Mouse (Mus musculus) forebrain, embryonic 11.5 days (tissue): ENCODE results near the gene 1700067K01Rik. TPM values are rescaled to one million over a fixed set of nuclear protein-coding genes. Genes with fewer than 3 reads are reported as not detected.
A peak's percentile ranks its signal among the peaks of the same experiment; 100 is the strongest.
"Not testable (repeated sequence)": the region's sequence is repeated elsewhere in the genome, so short reads cannot be mapped to it uniquely, and the experiment has no call there.

Source experiments
- ATAC-seq: fragments of 200-750 bp; cut with Nextera tagmentation; replicated peaks from 2 replicates; pipeline ENCODE4 v1.8.0; 2017; ENCODE audit warnings: moderate TSS enrichment; ENCODE audit not compliant: low FRiP score
- DNase-seq: peaks from one replicate; pipeline ENCODE4 v3.0.0-alpha.2; 2017; ENCODE audit warnings: low spot score
- H3K27ac ChIP-seq: fragments of 300-500 bp; sonication (generic); 2 replicates; pipeline ENCODE4 v1.5.1; 2014; ENCODE audit warnings: low read depth, low read length
- H3K27me3 ChIP-seq: fragments of 300-500 bp; sonication (generic); 2 replicates; pipeline ENCODE4 v1.6.1; 2014; ENCODE audit warnings: mild to moderate bottlenecking, low read length, mixed read lengths; ENCODE audit not compliant: control insufficient read depth, insufficient read depth
- H3K36me3 ChIP-seq: fragments of 300-500 bp; sonication (generic); 2 replicates; pipeline ENCODE4 v1.6.1; 2014; ENCODE audit warnings: mild to moderate bottlenecking, low read length, moderate library complexity, mixed read lengths; ENCODE audit not compliant: control insufficient read depth, insufficient read depth
- H3K4me1 ChIP-seq: fragments of 300-500 bp; sonication (generic); replicated peaks from 2 replicates; pipeline ENCODE4 v1.6.1; 2014; ENCODE audit warnings: low read length, mixed read lengths; ENCODE audit not compliant: control insufficient read depth, insufficient read depth
- H3K4me2 ChIP-seq: fragments of 300-500 bp; sonication (generic); 2 replicates; pipeline ENCODE4 v1.6.1; 2014; ENCODE audit warnings: low read depth, mild to moderate bottlenecking, low read length, moderate library complexity, mixed read lengths; ENCODE audit not compliant: severe bottlenecking
- H3K4me3 ChIP-seq: fragments of 300-500 bp; sonication (generic); 2 replicates; pipeline ENCODE4 v1.5.1; 2014; ENCODE audit warnings: low read depth, low read length
- H3K9ac ChIP-seq: fragments of 300-500 bp; sonication (generic); 2 replicates; pipeline ENCODE4 v1.6.1; 2014; ENCODE audit warnings: low read length
- H3K9me3 ChIP-seq: fragments of 300-500 bp; sonication (generic); 2 replicates; pipeline ENCODE4 v1.6.1; 2016; ENCODE audit warnings: low read length, mixed read lengths; ENCODE audit not compliant: control insufficient read depth
- WGBS: fragments of 180-500 bp; shearing (Covaris S2); extraction: QIAGEN DNeasy Blood & Tissue Kit; methylation state at CpG from one replicate; pipeline ENCODE4 v1.1.7; 2014; 5-methylcytosine and 5-hydroxymethylcytosine counted together
- polyA plus RNA-seq: library from polyadenylated mRNA; unstranded; fragments of >200 nt; fragmentation: Nextera tagmentation; extraction: Ambion mirVana; gene quantifications from 2 replicates; pipeline ENCODE4 v1.2.1, GENCODE M21; 2014

The 1700067K01Rik gene
- polyA plus RNA-seq, 1 experiment from 2014 or later, result 0.90 TPM

DNA sequence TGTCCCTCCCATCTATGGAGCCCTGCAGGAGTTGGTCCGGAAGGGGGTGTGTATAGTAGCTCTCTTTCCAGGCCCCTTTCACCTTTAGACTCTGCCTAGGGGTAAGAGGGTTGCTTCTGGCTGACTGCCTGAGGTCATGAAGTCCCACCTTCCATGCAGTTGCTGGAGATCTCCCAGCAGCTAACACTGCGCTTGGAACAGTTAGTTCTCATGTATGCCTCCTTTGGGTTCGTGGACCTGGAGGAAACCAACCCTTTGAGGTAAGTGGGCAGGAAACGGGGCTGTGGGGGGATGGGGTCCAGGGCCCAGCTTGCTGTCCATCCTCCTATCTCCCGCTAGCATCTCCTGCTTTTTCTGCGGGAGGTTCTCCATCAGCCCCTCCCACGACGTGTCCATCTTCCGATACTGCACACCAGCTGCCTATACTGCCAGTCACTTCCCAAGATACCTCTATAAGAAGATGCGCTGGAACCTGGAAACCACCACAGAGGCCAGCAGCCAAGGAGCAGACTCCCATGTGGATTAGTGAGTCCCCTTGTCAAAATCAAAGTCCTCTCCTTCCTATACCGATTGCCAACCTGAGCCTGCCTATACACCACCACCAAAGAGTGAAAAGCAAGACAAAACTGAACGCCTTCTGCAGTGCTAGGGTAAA lies 1.8 kb downstream of the 1700067K01Rik start:
- Histone ChIP-seq H3K4me3 (no peak overlapping the region), H3K27ac (no peak overlapping the region), H3K9ac (no peak overlapping the region), H3K4me2 (no peak overlapping the region), H3K9me3 (no peaks in the 10 kb centered on the region), H3K27me3 (peaks cover 26% of the 10 kb centered on the region), H3K36me3 (no peaks in the 10 kb centered on the region; the same call in 1 of the 2 replicates), H3K4me1 (peaks cover 18% of the 10 kb centered on the region)
- no peak for ATAC-seq
- no peak for DNase-seq
- 52% methylated on average over 12 of the region's 12 CpGs for WGBS

DNA sequence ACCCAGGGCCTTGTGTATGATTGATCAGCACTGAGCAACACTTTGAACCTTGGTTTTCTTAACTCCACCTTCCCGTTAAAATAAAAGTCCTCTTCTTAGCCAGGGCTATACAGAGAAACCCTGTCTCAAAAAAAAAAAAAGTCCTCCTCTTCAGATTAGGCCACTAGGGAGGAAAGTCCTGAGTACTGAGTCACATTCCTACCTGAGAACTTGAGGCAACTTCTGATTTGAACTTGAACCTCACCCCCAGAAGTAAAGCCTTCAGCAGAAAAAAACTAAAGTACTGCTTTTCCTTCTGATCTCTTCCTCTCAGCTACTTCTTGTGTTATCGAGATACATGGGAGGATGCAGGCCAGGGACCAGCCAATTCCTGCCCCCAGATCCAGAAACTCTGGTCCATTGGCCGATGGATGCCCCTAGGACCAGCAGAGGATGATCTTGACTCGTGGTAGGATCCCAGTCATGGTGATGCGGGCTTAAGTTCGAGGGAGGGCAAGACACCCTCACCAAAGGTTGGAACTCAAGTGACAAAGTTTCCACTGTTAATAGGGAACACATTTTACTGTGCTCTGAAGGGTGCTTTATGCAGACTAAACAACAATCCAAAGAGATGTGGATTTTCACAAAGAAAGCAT lies 2.4 kb downstream of the 1700067K01Rik start:
- Histone ChIP-seq H3K27ac (no peak overlapping the region), H3K4me2 (peak overlapping the region; percentile 82), H3K4me3 (no peak overlapping the region), H3K36me3 (no peaks in the 10 kb centered on the region; the same call in 1 of the 2 replicates), H3K4me1 (peaks cover 18% of the 10 kb centered on the region), H3K9me3 (no peaks in the 10 kb centered on the region), H3K27me3 (peaks cover 26% of the 10 kb centered on the region), H3K9ac (no peak overlapping the region)
- no peak for ATAC-seq
- DNase-seq, result no peak
- 71% methylated on average over 6 of the region's 6 CpGs for WGBS

DNA sequence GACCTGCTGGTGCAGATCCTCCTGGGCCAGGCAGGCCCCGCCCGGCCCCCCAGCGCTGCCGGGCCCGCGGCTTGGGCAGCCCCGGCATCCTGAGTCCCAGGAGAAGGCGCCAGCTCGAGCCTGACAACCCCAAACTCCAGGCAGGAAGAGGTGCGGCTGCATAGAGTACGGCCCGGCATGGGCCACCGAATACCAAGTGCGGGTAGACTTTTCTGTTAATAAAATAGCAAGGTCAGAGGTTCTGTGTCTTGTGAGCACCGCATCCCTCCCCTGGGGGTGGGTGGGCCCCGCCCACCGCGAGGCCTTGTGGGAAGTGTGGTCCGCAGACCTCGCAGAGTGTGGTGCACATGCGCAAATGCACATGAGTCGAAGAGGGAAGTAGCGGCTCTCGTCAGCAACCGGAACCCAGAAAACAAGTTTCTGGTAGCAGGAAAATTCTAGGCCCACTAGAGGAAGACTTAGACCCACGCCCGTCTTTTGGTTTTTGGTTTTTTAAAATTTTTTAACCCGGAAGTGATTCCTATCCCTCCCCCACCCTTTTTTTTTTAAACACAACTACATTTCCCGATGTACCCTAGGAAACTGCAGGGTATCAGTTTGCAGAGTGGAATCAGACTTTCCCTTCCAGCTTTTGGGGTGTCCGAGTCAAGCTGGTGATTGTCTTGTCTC lies 3.4 kb downstream of the 1700067K01Rik start:
- Histone ChIP-seq H3K4me2 (peak overlapping the region; percentile 82), H3K4me1 (peaks cover 11% of the 10 kb centered on the region), H3K36me3 (no peaks in the 10 kb centered on the region; the same call in 1 of the 2 replicates), H3K9me3 (no peaks in the 10 kb centered on the region), H3K9ac (peak overlapping the region; percentile 63), H3K27me3 (peaks cover 25% of the 10 kb centered on the region), H3K27ac (peak overlapping the region; percentile 46; the same call in 1 of the 2 replicates), H3K4me3 (peak overlapping the region; percentile 48)
- 1% methylated on average over 30 of the region's 30 CpGs for WGBS
- DNase-seq, result peak; percentile 93
- peak; percentile 87 for ATAC-seq

DNA sequence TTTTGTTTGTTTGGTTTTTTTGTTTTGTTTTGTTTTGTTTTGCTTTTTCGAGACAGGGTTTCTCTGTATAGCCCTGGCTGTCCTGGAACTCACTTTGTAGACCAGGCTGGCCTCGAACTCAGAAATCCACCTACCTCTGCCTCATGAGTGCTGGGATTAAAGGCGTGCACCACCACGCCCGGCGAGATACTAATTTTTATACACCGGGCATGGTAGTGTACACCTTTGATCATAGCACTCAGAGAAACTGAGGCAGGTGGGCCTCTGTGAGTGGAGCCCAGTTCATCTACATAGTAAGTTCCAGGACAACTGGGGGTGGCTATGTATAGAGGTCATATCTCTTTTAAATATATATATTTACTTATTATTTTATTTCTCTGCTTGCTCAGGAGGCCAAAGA lies 4.2 kb downstream of the 1700067K01Rik start:
- not testable (repeated sequence) for DNase-seq, H3K4me3 ChIP-seq, H3K27ac ChIP-seq, H3K9me3 ChIP-seq, H3K36me3 ChIP-seq, ATAC-seq, H3K4me2 ChIP-seq, H3K9ac ChIP-seq
- Histone ChIP-seq H3K4me1 (peaks cover 12% of the 10 kb centered on the region), H3K27me3 (peaks cover 24% of the 10 kb centered on the region)
- WGBS, result 91% methylated on average over 7 of the region's 7 CpGs

DNA sequence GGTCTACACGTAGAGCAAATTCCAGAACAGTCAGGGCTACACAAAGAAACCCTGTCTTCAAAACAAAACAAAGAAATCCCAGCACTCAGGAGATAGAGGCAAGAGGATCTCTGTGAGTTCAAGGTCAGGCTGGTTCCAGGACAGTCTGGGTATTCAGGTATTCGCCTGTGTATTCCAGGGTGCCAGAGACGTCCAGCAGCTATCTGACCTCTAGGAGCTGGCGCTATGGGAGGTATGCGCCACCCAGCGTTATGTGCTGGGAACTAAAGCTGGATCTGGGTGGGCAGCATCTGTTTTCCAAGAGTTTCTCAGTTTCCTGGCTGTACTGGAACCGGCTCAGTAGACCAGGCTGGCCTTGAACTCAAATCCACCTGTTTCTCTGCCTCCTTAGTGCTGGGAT lies 7.1 kb downstream of the 1700067K01Rik start:
- ATAC-seq, result no peak
- Histone ChIP-seq H3K4me1 (peaks cover 19% of the 10 kb centered on the region), H3K27me3 (peaks cover 34% of the 10 kb centered on the region), H3K9ac (no peak overlapping the region), H3K36me3 (no peaks in the 10 kb centered on the region), H3K27ac (no peak overlapping the region), H3K4me2 (no peak overlapping the region), H3K9me3 (no peaks in the 10 kb centered on the region), H3K4me3 (no peak overlapping the region)
- no peak for DNase-seq
- 31% methylated on average over 7 of the region's 7 CpGs for WGBS

DNA sequence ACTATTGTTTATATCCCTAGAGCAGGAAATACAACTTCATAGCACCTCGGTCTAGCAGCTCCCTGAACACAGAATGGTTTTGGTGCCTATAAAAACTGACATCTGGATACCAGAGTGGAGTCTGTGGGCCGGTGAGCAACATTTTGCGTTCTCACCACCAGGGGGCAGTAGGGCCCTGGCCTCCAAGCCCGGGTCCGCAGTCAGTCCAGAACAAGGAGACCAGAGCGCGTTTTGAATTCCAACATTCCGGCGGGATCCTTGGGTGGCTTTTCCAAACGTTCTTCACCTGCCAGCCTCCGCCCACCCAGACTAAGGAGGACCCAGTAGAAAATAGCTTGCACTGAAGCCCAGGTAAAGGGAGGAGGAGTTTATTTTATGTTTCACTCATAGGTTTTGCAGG lies 8.6 kb downstream of the 1700067K01Rik start:
- H3K27ac ChIP-seq, result no peak overlapping the region
- ATAC-seq (peak; percentile 60; the same call in 1 of the 2 replicates), DNase-seq (peak; percentile 93)
- H3K4me3 ChIP-seq, result no peak overlapping the region
- no peak overlapping the region for H3K4me2 ChIP-seq
- H3K36me3 ChIP-seq, result no peaks in the 10 kb centered on the region
- H3K9ac ChIP-seq, result no peak overlapping the region
- WGBS, result 2% methylated on average over 11 of the region's 11 CpGs
- peaks cover 15% of the 10 kb centered on the region for H3K4me1 ChIP-seq
- no peaks in the 10 kb centered on the region for H3K9me3 ChIP-seq
- peaks cover 37% of the 10 kb centered on the region for H3K27me3 ChIP-seq

DNA sequence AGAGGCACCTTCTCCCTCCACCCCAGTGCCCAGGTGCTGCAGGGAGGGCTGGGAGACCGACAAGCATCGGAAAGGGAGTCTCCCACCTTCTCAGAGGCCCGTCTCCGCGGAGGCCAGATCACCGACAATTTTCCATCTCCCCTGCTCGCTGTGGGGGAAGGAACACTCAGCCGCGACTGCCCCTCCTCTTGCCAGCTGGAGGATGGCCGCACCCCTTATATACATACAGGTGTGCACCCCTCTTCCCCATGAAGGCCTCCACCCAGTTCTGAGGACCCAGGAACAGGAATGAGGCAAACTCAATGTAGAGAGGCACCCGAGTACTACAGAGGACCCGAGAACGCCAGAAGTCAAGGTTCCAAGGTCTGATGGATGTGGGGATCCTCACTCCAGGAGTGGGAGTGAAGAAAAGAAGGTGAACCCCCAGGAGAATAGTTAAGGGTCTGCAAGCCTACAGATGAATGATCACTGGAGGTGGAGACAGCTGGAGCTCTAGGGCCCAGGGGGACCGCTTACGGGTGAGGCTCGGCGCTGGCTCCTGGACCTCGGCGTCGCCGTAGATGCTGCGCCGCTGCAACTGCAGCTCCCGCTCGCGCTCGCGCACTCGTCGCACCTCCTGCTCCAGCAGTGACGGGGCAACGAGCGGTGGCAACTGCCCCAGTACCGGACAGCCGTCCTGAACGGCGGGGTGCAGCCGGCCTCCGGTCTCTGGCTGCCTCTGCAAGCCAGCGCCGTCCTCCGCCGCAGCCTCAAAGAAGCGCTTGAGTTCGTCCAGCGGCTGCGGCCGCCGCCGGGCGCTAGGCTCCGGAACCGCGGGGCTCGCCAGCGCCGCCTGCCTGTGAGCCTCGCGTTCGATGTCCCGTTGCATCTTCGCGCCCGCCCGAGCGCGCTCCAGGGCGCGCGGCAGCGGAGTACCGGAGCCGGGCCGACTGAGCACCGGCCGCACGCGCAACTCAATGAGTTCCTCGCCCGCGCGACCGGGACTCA lies 9.6 kb downstream of the 1700067K01Rik start:
- Histone ChIP-seq H3K4me1 (peaks cover 15% of the 10 kb centered on the region), H3K27ac (no peak overlapping the region), H3K9ac (peak overlapping the region; percentile 62), H3K4me2 (peak overlapping the region; percentile 99), H3K36me3 (no peaks in the 10 kb centered on the region), H3K9me3 (no peaks in the 10 kb centered on the region), H3K4me3 (peak overlapping the region; percentile 47), H3K27me3 (peaks cover 37% of the 10 kb centered on the region)
- peak; percentile 49 for ATAC-seq
- WGBS, result 2% methylated on average over 68 of the region's 83 CpGs
- DNase-seq, result peak; percentile 88
